In genomic region chr11:35583633-35584032, GRCm38 (mm10) we compare ENCODE assay signal across 25 mouse cellular contexts.
"Had no signal": no experiment of that assay in that cellular context is flagged by ENCODE, and none has a peak within 500 bp of the region (broad histone marks: within the 10 kb centered on the region; RNA-seq: fewer than 3 reads in every experiment).

No protein-coding gene starts in this region.

- H3K4me3 ChIP-seq: heart, adult 2 months; heart, embryonic 12.5 days; hindbrain, embryonic 10.5 days; hindbrain, embryonic 12.5 days; hindbrain, embryonic 15.5 days; intestine, embryonic 15.5 days; layer of hippocampus, adult 2 months; limb, embryonic 10.5 days; limb, embryonic 12.5 days; liver, embryonic 13.5 days; liver, embryonic 15.5 days had no signal

- H3K4me2 ChIP-seq: heart, embryonic 12.5 days; hindbrain, embryonic 12.5 days; hindbrain, embryonic 15.5 days; intestine, embryonic 15.5 days; limb, embryonic 12.5 days; liver, embryonic 11.5 days; liver, embryonic 13.5 days; liver, embryonic 15.5 days had no signal

- H3K27ac ChIP-seq: heart, adult 2 months; hindbrain, embryonic 10.5 days; hindbrain, embryonic 12.5 days; hindbrain, embryonic 15.5 days; intestine, embryonic 15.5 days; layer of hippocampus, adult 2 months; limb, embryonic 10.5 days; limb, embryonic 12.5 days; liver, embryonic 13.5 days; liver, embryonic 15.5 days had no signal

- H3K27me3 ChIP-seq: heart, embryonic 12.5 days; hindbrain, embryonic 12.5 days; hindbrain, embryonic 15.5 days; intestine, embryonic 15.5 days; limb, embryonic 12.5 days; liver, embryonic 13.5 days; liver, embryonic 15.5 days had no signal

- ATAC-seq: inflammation-experienced regulatory T-cells, adult 6 months; intestine, embryonic 15.5 days; intestine, postnatal 0 days had no signal

- DNase-seq: gastrocnemius, postnatal 14 days; gastrocnemius, postnatal 36 days; heart, adult 11 months; heart, adult 2 months; heart, postnatal 10 days; heart, postnatal 4 days; kidney, adult 18-20 months; kidney, adult 8-10 months; kidney, postnatal 10 days; kidney, postnatal 25 days; kidney, postnatal 4 days; liver; liver, embryonic 13.5 days had no signal

- H3K9ac ChIP-seq: heart, embryonic 12.5 days; hindbrain, embryonic 12.5 days; hindbrain, embryonic 15.5 days; intestine, embryonic 15.5 days; limb, embryonic 12.5 days; liver, embryonic 13.5 days; liver, embryonic 15.5 days had no signal

- H3K4me1 ChIP-seq: intestine, embryonic 15.5 days; limb, embryonic 10.5 days; limb, embryonic 12.5 days; liver, embryonic 13.5 days; liver, embryonic 15.5 days had no signal

- H3K9me3 ChIP-seq: heart, embryonic 12.5 days; hindbrain, embryonic 10.5 days; hindbrain, embryonic 12.5 days; hindbrain, embryonic 15.5 days; intestine, embryonic 15.5 days; limb, embryonic 10.5 days; limb, embryonic 12.5 days; liver, embryonic 13.5 days; liver, embryonic 15.5 days had no signal

- H3K36me3 ChIP-seq: heart, embryonic 12.5 days; hindbrain, embryonic 15.5 days; intestine, embryonic 15.5 days; liver, embryonic 13.5 days; liver, embryonic 15.5 days had no signal
